Mouse (Mus musculus): ENCODE data around the gene Gna11.

Gene Gna11

DNA sequence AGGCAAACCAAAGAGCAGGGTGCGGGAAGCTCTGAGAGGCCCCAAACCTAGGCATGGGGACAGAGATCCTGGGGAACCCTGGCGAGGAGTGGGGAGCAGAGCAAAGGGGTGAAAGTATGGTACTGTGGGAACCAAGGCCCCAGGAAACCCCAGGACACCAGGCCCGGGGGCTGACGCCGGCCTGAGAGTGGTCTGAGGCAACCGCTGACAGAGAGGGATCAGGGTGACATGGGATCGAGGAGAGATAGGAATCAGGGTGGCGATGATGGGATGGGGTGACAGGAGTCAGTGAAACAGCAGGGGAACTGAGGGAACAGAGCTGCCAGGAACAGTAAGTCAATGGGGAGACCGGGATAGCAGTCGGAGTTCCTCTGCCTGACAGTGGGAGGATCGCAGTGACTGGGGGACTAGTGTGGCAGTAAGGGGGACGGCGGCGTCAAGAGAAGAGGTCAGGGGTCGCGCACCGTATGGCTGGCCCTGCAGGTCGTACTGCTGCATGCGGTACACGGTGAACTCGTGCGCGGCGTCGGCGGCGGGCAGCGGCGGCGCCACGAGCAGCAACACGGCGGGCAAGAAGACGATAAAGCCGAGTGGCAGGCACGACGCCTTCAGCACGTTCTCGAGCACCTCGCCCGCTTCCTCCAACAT is 49.2 kb downstream of the Gna11 start:
- Histone ChIP-seq H3K27me3 (ENCODE audit: control insufficient read depth, insufficient read depth, low read length, poor library complexity, severe bottlenecking) (no peaks in the 10 kb centered on the region), H3K36me3 (ENCODE audit: control insufficient read depth, insufficient read depth, low read length, poor library complexity, severe bottlenecking) (peaks cover 2% of the 10 kb centered on the region)
- DNase-seq (ENCODE audit: low read depth, low spot score): no peak

DNA sequence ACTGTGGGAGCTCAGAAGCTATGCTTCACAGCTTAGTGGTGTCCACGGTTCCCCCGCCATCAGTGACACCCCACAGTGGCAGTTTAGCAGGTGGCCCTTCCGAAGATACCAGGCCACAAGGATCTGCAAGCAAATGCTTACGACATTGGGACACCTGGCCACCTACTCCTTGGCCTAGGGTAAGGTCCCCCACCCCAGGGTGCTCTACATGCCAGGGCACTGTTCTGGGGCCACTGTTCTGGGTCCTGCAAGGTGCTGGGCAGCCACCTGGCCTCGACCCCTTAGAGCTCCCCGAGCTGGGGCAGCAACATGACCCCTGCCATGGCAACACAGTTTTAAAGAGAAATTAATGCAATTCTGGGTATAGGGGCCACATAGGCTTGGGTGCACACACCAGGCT is 49.8 kb downstream of the Gna11 start:
- H3K36me3 ChIP-seq (ENCODE audit: control insufficient read depth, insufficient read depth, low read length, poor library complexity, severe bottlenecking): peaks cover 2% of the 10 kb centered on the region
- no peaks in the 10 kb centered on the region for H3K27me3 ChIP-seq (ENCODE audit: control insufficient read depth, insufficient read depth, low read length, poor library complexity, severe bottlenecking)
- no peak for DNase-seq (ENCODE audit: low read depth, low spot score)

DNA sequence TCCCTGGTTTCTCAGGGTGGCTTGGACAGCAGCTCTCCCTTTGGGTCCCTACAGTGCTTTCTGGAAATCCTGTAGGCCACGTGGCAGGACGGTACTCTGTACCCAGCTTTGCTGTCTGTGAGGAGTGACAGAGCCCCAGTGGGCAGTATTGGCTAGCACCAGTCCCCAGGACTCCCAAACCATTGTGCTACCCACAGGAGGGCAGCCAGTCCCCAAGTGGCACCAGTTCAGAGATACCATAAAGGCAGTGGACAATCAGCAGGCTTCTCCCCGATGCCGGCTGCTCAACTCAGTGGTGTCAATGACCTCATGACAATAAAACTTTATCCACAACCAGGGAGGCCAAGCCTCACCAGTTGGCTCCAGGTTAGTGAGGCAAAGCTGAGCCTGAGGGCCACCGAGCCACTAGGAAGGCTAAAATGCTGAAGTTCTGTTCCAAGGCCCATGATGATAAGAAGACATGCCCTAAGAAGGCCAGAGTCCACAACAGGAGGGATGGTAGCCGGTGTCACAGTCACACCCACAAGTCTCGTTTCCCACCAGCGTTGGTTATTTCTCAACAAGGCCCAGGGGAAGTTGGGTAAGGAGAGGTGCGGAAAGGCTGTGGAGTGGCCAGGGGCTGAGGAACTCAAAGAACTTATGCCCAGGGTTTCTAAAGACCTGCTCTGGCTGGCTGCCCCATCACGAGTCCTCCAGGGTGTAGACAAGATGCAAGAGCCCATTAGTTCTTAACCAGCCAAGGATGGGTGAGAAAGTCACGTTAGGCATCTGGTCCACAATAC is 50.5 kb downstream of the Gna11 start:
- Histone ChIP-seq H3K27me3 (ENCODE audit: control insufficient read depth, insufficient read depth, low read length, poor library complexity, severe bottlenecking) (no peaks in the 10 kb centered on the region), H3K36me3 (ENCODE audit: control insufficient read depth, insufficient read depth, low read length, poor library complexity, severe bottlenecking) (peaks cover 2% of the 10 kb centered on the region)
- no peak for DNase-seq (ENCODE audit: low read depth, low spot score)

DNA sequence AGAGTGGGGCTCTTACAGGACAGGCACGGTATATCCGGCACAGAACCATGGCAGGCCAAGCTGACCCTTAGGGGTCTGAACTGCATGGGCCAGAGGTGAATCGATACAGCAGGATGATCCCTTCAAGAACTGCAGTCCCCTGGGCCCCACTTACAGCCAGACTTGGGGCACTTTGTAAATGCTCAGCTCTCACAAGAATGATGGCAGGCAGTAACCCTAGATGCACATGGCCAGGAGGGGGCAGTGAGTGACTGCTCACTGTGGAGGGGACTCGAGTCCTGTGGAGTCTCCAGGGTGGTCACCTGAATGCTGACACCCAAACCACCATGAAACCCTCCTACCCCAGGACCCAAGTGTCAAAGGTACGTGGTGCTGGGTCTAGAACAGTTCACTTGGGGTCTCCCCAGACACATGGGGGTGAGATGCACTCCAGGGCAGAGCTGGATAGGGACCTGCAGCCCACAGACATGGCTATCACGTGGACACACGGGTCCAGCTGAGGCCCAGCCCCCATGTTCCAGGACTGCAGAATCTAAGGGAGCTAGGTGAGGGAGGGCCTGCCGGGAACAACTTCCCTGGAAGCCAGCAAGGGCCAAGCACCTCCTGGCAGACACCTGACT is 51.3 kb downstream of the Gna11 start:
- Histone ChIP-seq H3K36me3 (ENCODE audit: control insufficient read depth, insufficient read depth, low read length, poor library complexity, severe bottlenecking) (peaks cover 8% of the 10 kb centered on the region), H3K27me3 (ENCODE audit: control insufficient read depth, insufficient read depth, low read length, poor library complexity, severe bottlenecking) (no peaks in the 10 kb centered on the region)
- DNase-seq (ENCODE audit: low read depth, low spot score): peak; percentile 63

DNA sequence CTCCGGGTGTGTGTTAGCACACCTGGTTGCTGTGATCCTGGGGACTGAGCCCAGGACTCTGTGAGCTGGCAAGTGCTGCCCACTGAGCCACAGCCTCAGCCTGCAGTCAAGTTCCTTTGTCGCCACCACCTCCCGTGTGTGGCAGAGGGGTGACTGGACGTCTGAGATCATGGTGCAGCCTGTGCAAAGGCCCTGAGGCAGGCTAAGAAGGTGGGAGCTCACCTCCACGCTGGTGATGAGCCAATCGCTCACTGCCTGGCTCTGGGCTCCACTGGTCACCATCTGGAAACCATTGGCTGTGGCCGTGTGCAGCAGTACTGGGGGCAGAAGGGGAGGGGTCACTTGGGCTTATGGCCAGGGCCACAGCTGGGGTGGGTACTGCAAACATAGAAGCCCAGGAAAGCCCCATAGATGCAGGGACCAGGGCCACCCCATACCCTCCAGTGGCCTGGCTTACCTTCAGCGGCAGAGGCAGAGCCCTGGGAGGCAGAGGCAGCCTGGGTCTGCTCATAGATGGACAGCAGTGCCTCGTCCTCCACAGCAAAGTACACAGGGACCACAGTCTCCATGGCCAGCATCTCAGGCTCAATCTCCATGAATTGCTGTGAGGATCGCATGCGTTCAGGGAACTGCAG is 52.3 kb downstream of the Gna11 start:
- Histone ChIP-seq H3K36me3 (ENCODE audit: control insufficient read depth, insufficient read depth, low read length, poor library complexity, severe bottlenecking) (peaks cover 12% of the 10 kb centered on the region), H3K27me3 (ENCODE audit: control insufficient read depth, insufficient read depth, low read length, poor library complexity, severe bottlenecking) (no peaks in the 10 kb centered on the region)
- no peak for DNase-seq (ENCODE audit: low read depth, low spot score)

DNA sequence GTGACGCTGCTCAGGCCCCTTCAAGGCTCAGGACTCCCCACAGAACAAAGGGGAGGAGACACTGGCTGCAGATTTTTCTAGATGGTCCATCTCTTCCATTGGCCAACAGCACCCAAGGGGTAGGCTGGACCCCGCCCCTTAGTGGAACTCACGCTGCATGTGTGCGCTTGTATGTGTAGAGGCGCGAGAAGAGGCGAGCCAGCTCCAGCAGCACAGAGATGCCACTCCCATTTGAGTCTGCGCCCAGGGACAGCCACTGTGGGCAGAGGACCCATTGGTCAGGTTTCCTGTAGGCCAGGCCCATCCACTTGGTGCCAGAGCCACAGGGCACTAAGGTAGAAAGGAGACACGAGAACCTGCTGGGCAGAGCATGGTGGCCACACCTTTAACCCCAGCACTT is 54.0 kb downstream of the Gna11 start:
- Histone ChIP-seq H3K27me3 (ENCODE audit: control insufficient read depth, insufficient read depth, low read length, poor library complexity, severe bottlenecking) (no peaks in the 10 kb centered on the region), H3K36me3 (ENCODE audit: control insufficient read depth, insufficient read depth, low read length, poor library complexity, severe bottlenecking) (peaks cover 19% of the 10 kb centered on the region)
- no peak for DNase-seq (ENCODE audit: low read depth, low spot score)

DNA sequence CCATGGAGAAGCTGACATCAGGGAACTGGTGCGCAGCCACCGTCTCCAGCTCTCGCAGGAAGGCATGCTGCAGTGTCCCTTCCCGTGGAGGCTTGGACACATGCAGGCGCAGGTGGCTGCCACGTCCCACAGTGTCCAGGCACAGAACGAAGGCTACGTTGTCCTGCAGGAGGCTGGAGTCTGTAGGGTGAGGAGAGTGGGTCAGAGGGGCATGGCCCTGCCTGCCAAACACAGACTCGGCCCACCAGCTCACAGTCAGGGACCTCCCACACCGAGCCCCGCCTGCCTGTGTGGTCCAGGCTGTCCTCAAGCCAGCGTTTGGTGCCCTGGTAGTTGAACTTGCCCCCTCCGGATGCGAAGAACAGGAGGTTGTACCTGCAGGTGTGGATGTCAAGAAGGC is 55.0 kb downstream of the Gna11 start:
- Histone ChIP-seq H3K36me3 (ENCODE audit: control insufficient read depth, insufficient read depth, low read length, poor library complexity, severe bottlenecking) (peaks cover 19% of the 10 kb centered on the region), H3K27me3 (ENCODE audit: control insufficient read depth, insufficient read depth, low read length, poor library complexity, severe bottlenecking) (no peaks in the 10 kb centered on the region)
- no peak for DNase-seq (ENCODE audit: low read depth, low spot score)

DNA sequence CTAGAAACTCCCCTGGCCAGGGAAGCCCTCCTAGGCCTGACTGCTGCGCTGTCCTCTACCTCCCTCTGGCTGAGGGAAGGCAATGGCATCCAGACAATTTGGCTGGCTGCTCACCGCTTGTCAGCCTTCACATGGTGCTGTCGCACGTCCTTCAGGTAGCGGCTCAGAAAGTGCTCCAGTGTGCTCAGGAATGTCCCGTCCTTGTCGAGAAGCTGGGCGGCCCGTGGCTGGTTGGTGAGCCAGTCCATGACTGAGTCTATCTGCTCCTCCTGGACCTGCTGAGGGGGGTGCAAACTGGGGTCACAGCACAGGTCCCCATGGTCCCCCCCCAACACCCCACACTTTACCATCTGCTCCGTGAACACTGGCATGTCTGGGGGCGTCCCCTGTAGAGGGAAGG is 56.9 kb downstream of the Gna11 start:
- no peak for DNase-seq (ENCODE audit: low read depth, low spot score)
- peaks cover 19% of the 10 kb centered on the region for H3K36me3 ChIP-seq (ENCODE audit: control insufficient read depth, insufficient read depth, low read length, poor library complexity, severe bottlenecking)
- no peaks in the 10 kb centered on the region for H3K27me3 ChIP-seq (ENCODE audit: control insufficient read depth, insufficient read depth, low read length, poor library complexity, severe bottlenecking)

DNA sequence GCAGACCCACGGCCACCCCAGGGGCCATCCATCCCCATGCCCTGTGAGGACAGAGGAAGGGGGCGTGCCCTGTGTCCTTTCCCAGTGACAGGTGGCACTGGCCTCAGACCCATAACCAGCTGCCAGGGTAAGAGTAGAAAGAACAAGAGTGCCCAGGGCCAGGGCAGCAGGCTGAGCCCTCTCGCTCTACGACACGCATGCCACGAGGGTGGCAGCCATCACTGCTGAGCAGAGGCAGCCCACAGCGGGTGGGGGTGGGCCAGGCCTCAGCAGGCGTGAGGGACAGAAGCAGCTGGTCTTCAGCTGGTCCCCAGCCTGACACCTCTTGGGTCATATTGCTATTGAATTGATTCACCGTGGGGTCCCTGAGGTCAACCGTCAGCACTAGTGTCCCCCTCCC is 58.5 kb downstream of the Gna11 start:
- DNase-seq (ENCODE audit: low read depth, low spot score): no peak
- Histone ChIP-seq H3K27me3 (ENCODE audit: control insufficient read depth, insufficient read depth, low read length, poor library complexity, severe bottlenecking) (no peaks in the 10 kb centered on the region; the same call in 1 of the 2 replicates), H3K36me3 (ENCODE audit: control insufficient read depth, insufficient read depth, low read length, poor library complexity, severe bottlenecking) (peaks cover 19% of the 10 kb centered on the region)

DNA sequence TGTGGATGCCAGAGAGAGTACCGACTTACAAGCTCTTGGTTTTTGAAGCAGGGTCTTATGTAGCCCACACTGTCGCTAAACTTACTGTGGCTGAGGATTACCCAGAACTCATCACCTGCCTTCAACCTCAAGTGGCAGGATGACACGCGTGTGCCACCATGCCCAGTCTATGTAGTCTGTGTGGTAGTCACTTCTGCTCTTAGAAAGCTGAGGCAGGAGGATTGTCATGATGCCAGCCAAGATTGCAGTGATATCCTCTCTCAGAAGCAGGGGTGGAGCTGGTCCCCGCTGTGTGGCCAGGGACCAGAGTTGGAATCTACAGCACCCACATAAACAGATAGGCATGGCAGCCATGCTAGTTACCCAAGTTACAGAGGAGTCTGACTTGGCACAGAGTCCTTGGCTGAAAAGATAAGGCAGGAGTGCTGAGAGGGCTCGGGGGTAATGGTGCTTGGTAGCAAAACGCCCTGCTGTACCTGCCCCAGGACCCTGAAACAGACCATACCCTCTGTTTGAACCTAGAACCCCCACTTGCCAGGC is 59.4 kb downstream of the Gna11 start:
- H3K36me3 ChIP-seq (ENCODE audit: control insufficient read depth, insufficient read depth, low read length, poor library complexity, severe bottlenecking): peaks cover 16% of the 10 kb centered on the region
- DNase-seq (ENCODE audit: low read depth, low spot score): no peak

DNA sequence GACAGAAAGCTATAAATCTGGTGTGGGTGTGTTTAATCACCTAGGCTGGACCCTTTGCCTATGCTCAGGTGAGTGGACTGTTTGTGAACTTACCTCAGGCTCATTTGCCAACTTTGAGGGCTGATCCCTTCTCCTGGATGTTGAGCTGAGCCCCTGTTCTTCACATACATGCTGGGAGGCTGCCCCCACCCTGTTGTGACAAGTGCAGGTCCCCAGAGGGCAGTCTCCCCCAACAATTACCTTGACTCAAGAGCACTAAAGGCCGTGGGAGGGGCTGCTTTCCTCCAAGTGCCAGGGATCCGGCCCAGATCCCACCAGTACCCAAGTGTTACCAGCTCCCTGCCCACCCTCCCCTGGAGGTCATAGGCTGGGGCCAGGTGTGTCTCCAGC is 59.9 kb downstream of the Gna11 start:
- H3K36me3 ChIP-seq (ENCODE audit: control insufficient read depth, insufficient read depth, low read length, poor library complexity, severe bottlenecking): peaks cover 16% of the 10 kb centered on the region
- peak; percentile 59 for DNase-seq (ENCODE audit: low read depth, low spot score)
- H3K27me3 ChIP-seq (ENCODE audit: control insufficient read depth, insufficient read depth, low read length, poor library complexity, severe bottlenecking): no peaks in the 10 kb centered on the region; the same call in 1 of the 2 replicates

More for the DNA sequence above, 59.4 kb downstream of the Gna11 start:
- H3K27me3 ChIP-seq (ENCODE audit: control insufficient read depth, insufficient read depth, low read length, poor library complexity, severe bottlenecking): no peaks in the 10 kb centered on the region; the same call in 1 of the 2 replicates

DNA sequence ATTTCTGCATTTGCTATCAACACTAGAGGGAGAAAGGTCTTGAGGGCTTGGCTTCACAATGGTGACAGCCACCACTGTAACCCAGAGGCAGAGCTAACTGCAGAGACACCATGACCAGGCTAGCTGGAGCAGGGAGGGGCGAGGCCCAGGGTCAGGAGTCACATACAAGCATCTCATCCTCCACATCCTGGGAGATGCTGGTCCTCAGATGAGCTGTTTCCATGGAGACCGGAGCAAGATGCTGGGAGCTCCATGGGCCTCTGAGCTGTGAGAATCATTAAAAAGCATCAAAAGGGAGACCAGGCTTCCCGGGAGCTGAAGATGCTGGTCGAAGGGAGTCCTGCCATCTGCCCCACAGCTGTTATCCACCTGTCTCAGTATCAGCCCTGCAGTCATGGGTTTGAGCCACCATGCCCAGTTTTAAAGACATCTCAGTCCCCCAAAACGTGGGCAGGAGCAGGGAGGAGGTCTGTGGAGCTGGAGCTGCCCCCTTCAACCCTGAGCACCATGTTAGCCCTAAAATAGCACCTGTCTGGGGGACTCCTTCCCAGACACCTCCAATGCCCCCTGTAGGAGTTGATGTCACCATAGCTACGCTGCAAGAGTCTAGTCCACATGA is 60.4 kb downstream of the Gna11 start:
- no peaks in the 10 kb centered on the region; the same call in 1 of the 2 replicates for H3K27me3 ChIP-seq (ENCODE audit: control insufficient read depth, insufficient read depth, low read length, poor library complexity, severe bottlenecking)
- H3K36me3 ChIP-seq (ENCODE audit: control insufficient read depth, insufficient read depth, low read length, poor library complexity, severe bottlenecking): peaks cover 16% of the 10 kb centered on the region
- DNase-seq (ENCODE audit: low read depth, low spot score): no peak

DNA sequence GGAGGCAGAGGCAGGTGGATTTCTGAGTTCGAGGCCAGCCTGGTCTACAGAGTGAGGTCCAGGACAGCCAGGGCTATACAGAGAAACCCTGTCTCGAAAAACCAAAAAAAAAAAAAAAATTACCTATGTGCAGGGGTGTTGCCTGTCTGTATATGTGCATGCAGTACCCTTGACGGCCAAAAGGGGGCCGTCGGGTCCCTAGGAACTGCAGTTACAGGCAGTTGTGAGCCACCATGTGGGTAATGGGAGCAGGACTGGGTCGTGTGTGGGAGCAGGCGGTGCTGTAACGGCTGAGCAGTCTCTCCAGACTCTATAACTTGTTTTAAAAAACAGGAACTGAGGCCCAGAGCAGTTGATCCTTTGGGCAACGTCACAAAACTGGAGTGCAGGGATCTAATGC is 61.0 kb downstream of the Gna11 start:
- H3K36me3 ChIP-seq (ENCODE audit: control insufficient read depth, insufficient read depth, low read length, poor library complexity, severe bottlenecking): peaks cover 13% of the 10 kb centered on the region
- DNase-seq (ENCODE audit: low read depth, low spot score): peak; percentile 76

DNA sequence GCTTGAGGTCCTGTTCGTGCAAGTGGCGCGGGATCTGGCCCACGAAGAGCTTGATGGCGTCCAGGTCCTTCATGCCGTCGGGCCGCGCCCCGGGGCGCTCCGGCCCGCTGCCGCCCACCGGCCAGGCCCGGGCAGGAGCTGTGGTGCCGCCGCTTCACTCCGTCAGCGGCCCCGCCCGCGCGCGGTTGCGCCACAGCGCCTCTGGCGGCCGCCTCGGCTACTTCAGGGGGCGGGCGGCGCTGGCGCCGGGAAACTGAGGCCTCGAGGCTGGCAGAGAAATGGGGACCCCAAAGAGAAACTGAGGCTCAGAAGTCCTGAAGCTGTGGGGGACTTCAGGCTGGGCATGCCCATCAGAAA is 62.5 kb downstream of the Gna11 start, which contains the start of gene Celf5:
Celf5 (minus strand) TSS at position 177 of the 357 bp plus-strand sequence.
- DNase-seq (ENCODE audit: low read depth, low spot score): peak; percentile 66
- H3K36me3 ChIP-seq (ENCODE audit: control insufficient read depth, insufficient read depth, low read length, poor library complexity, severe bottlenecking): peaks cover 5% of the 10 kb centered on the region
- H3K27me3 ChIP-seq (ENCODE audit: control insufficient read depth, insufficient read depth, low read length, poor library complexity, severe bottlenecking): no peaks in the 10 kb centered on the region; the same call in 1 of the 2 replicates

More for the DNA sequence above, 61.0 kb downstream of the Gna11 start:
- no peaks in the 10 kb centered on the region; the same call in 1 of the 2 replicates for H3K27me3 ChIP-seq (ENCODE audit: control insufficient read depth, insufficient read depth, low read length, poor library complexity, severe bottlenecking)

All from splenic B cell, adult 2 months (primary cell).